Mouse (Mus musculus): ENCODE results near the gene Ndufb3. TPM values are rescaled to one million over a fixed set of nuclear protein-coding genes. Genes with fewer than 3 reads are reported as not detected.
"Not testable (repeated sequence)": the region's sequence is repeated elsewhere in the genome, so short reads cannot be mapped to it uniquely, and the experiment has no call there.

The Ndufb3 gene
- polyA plus RNA-seq, 1 experiment from 2014 or later = 167 TPM

GRCm38 (mm10) chr1:58587491-58587890 is 1.3 kb downstream of the Ndufb3 start:
- WGBS = 92% methylated on average over 1 of the region's 1 CpGs
- Histone ChIP-seq H3K9ac (no peak overlapping the region), H3K27ac (no peak overlapping the region), H3K4me1 (peaks cover 19% of the 10 kb centered on the region), H3K4me3 (peak overlapping the region; percentile 78), H3K27me3 (no peaks in the 10 kb centered on the region), H3K36me3 (0 out of 2 replicates have a peak, but pooled peaks cover 9% of the 10 kb centered on the region), H3K4me2 (replicated peaks) (peak overlapping the region; percentile 66), H3K9me3 (no peaks in the 10 kb centered on the region)
- no peak for ATAC-seq (ENCODE audit: low FRiP score, low read depth)

GRCm38 (mm10) chr1:58602681-58603080 is 16.5 kb downstream of the Ndufb3 start:
- no peak overlapping the region for H3K4me3 ChIP-seq
- no peak for ATAC-seq (ENCODE audit: low FRiP score, low read depth)
- WGBS = 84% methylated on average over 4 of the region's 4 CpGs

GRCm38 (mm10) chr1:58603738-58604137 is 17.6 kb downstream of the Ndufb3 start:
- H3K9me3 ChIP-seq = peaks cover 6% of the 10 kb centered on the region
- no peak overlapping the region for H3K9ac ChIP-seq
- no peaks in the 10 kb centered on the region for H3K27me3 ChIP-seq
- 81% methylated on average over 4 of the region's 4 CpGs for WGBS
- H3K27ac ChIP-seq = no peak overlapping the region
- no peak for ATAC-seq (ENCODE audit: low FRiP score, low read depth)
- no peak overlapping the region for H3K4me2 ChIP-seq (replicated peaks)
- no peaks in the 10 kb centered on the region for H3K4me1 ChIP-seq
- H3K36me3 ChIP-seq = no peaks in the 10 kb centered on the region
- H3K4me3 ChIP-seq = no peak overlapping the region

More at GRCm38 (mm10) chr1:58602681-58603080, 16.5 kb downstream of the Ndufb3 start:
- Histone ChIP-seq H3K9me3 (peaks cover 6% of the 10 kb centered on the region; the same call in 1 of the 2 replicates), H3K27me3 (no peaks in the 10 kb centered on the region), H3K4me2 (replicated peaks) (no peak overlapping the region), H3K36me3 (no peaks in the 10 kb centered on the region), H3K9ac (no peak overlapping the region), H3K27ac (no peak overlapping the region), H3K4me1 (no peaks in the 10 kb centered on the region)

DNA sequence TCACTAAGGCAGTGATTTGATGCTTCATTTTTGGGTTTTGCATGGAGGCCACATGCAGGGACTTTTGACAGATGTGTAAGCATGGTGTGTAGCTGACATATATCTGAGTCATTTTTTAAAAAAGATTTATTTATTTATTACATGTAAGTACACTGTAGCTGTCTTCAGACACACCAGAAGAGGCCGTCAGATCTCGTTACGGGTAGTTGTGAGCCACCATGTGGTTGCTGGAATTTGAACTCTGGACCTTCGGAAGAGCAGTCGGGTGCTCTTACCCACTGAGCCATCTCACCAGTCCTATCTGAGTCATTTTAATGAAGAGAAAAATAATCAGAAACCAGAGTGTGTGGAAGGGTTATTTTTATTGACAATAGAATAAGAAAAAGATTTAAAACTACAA is 23.4 kb downstream of the Ndufb3 start:
- H3K9ac ChIP-seq; H3K9me3 ChIP-seq; ATAC-seq (ENCODE audit: low FRiP score, low read depth); H3K36me3 ChIP-seq; H3K4me1 ChIP-seq; H3K4me2 ChIP-seq (replicated peaks); H3K27ac ChIP-seq; H3K4me3 ChIP-seq; H3K27me3 ChIP-seq: not testable (repeated sequence)
- 79% methylated on average over 5 of the region's 5 CpGs for WGBS

- Histone ChIP-seq H3K4me2 (replicated peaks) (no peak overlapping the region), H3K9me3 (peaks cover 6% of the 10 kb centered on the region), H3K4me1 (no peaks in the 10 kb centered on the region), H3K4me3 (no peak overlapping the region), H3K9ac (no peak overlapping the region), H3K36me3 (no peaks in the 10 kb centered on the region), H3K27ac (no peak overlapping the region), H3K27me3 (no peaks in the 10 kb centered on the region)
- no peak for ATAC-seq (ENCODE audit: low FRiP score, low read depth)
- 87% methylated on average over 1 of the region's 1 CpGs for WGBS
These were observed 24.0 kb downstream of the Ndufb3 start for GRCm38 (mm10) chr1:58610166-58610565.

- H3K36me3 ChIP-seq = no peaks in the 10 kb centered on the region
- ATAC-seq (ENCODE audit: low FRiP score, low read depth) = no peak
- H3K27ac ChIP-seq = no peak overlapping the region
- WGBS = 28% methylated on average over 1 of the region's 1 CpGs
- H3K4me1 ChIP-seq = no peaks in the 10 kb centered on the region
- no peak overlapping the region for H3K4me2 ChIP-seq (replicated peaks)
- H3K4me3 ChIP-seq = no peak overlapping the region
- H3K9me3 ChIP-seq = peaks cover 6% of the 10 kb centered on the region
- no peak overlapping the region for H3K9ac ChIP-seq
- no peaks in the 10 kb centered on the region for H3K27me3 ChIP-seq
These were observed 24.4 kb downstream of the Ndufb3 start for GRCm38 (mm10) chr1:58610611-58611010.

- Histone ChIP-seq H3K4me1 (no peaks in the 10 kb centered on the region), H3K36me3 (no peaks in the 10 kb centered on the region), H3K27ac (no peak overlapping the region), H3K9me3 (peaks cover 2% of the 10 kb centered on the region; the same call in 1 of the 2 replicates), H3K4me2 (replicated peaks) (no peak overlapping the region), H3K27me3 (no peaks in the 10 kb centered on the region), H3K9ac (no peak overlapping the region), H3K4me3 (no peak overlapping the region)
- no peak for ATAC-seq (ENCODE audit: low FRiP score, low read depth)
- 79% methylated on average over 6 of the region's 6 CpGs for WGBS
These were observed 27.6 kb downstream of the Ndufb3 start for GRCm38 (mm10) chr1:58613786-58614185.

DNA sequence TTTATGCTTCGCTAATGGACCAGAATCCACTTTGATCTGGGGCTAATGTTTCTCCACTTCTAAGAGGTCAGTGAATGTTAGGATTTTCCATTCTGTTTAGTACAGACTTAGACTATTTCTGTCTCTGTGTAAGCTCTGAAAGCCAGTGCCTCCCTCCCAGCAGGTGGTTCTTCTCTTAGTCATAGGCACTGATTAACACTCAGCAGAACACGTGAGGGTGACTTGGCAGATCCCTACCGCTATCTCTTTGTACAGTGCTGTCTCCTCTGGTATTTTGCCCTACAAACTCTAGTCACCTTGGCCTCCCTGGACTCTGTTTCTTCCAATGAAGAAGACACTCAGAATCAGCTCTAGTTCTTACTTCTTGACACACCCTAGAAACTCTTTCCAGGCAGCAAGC is 28.2 kb downstream of the Ndufb3 start:
- Histone ChIP-seq H3K27me3 (no peaks in the 10 kb centered on the region), H3K9ac (no peak overlapping the region), H3K4me3 (no peak overlapping the region), H3K4me1 (no peaks in the 10 kb centered on the region), H3K9me3 (peaks cover 7% of the 10 kb centered on the region; the same call in 1 of the 2 replicates), H3K4me2 (replicated peaks) (no peak overlapping the region), H3K36me3 (no peaks in the 10 kb centered on the region), H3K27ac (no peak overlapping the region)
- 76% methylated on average over 3 of the region's 3 CpGs for WGBS
- ATAC-seq (ENCODE audit: low FRiP score, low read depth) = no peak

GRCm38 (mm10) chr1:58615146-58615545 is 29.0 kb downstream of the Ndufb3 start:
- 82% methylated on average over 4 of the region's 4 CpGs for WGBS
- Histone ChIP-seq H3K4me3 (no peak overlapping the region), H3K4me1 (no peaks in the 10 kb centered on the region), H3K27me3 (no peaks in the 10 kb centered on the region), H3K9ac (no peak overlapping the region), H3K36me3 (no peaks in the 10 kb centered on the region), H3K27ac (no peak overlapping the region), H3K4me2 (replicated peaks) (no peak overlapping the region), H3K9me3 (peaks cover 7% of the 10 kb centered on the region; the same call in 1 of the 2 replicates)
- no peak for ATAC-seq (ENCODE audit: low FRiP score, low read depth)

DNA sequence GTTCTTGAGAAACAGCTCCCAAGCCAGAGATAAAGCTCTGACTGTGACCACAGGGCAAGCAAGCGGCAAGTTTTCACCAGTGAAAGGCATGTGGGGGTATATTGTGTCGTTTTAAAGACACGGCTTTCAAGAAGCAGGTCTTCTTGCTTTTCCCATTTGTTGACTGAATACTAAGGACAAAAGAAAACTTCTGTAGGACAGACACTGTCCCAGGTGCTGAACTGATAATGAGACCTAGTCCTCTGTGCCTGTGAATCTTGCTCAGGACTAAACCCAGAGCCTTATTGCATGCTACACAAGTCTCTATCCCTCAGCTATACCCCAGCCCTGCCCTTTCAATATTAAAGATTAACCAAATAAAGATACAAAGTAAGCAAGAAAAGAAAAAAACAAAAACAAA is 30.0 kb downstream of the Ndufb3 start:
- ATAC-seq (ENCODE audit: low FRiP score, low read depth) = no peak
- no peak overlapping the region for H3K9ac ChIP-seq
- 76% methylated on average over 3 of the region's 3 CpGs for WGBS
- H3K27ac ChIP-seq = no peak overlapping the region
- H3K36me3 ChIP-seq = no peaks in the 10 kb centered on the region
- H3K27me3 ChIP-seq = no peaks in the 10 kb centered on the region
- peaks cover 7% of the 10 kb centered on the region; the same call in 1 of the 2 replicates for H3K9me3 ChIP-seq
- H3K4me1 ChIP-seq = no peaks in the 10 kb centered on the region
- no peak overlapping the region for H3K4me3 ChIP-seq
- H3K4me2 ChIP-seq (replicated peaks) = no peak overlapping the region

DNA sequence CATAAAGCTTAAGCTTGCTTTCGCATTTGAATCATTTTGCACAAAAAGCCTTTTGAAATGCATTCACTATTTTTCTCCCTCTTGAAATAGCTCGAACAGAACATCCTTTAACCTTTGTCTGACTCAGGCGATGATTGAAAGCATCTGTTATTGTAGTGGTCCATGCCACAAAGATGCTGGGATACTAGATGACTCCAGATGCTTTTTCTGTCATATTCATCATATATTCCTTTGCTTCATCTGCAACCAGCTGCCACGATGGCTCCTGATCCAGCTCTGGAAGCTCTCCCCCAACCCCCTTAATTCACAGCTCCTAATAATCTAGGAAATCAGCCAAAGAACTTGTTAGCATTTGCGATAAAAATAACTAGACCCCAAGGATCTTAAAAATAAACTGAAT is 30.9 kb downstream of the Ndufb3 start:
- 66% methylated on average over 5 of the region's 5 CpGs for WGBS
- Histone ChIP-seq H3K27ac (no peak overlapping the region), H3K4me1 (no peaks in the 10 kb centered on the region; the same call in 1 of the 2 replicates), H3K27me3 (no peaks in the 10 kb centered on the region), H3K9me3 (peaks cover 7% of the 10 kb centered on the region; the same call in 1 of the 2 replicates), H3K4me3 (no peak overlapping the region), H3K4me2 (replicated peaks) (no peak overlapping the region), H3K36me3 (no peaks in the 10 kb centered on the region), H3K9ac (no peak overlapping the region)
- no peak for ATAC-seq (ENCODE audit: low FRiP score, low read depth)

- Histone ChIP-seq H3K36me3 (no peaks in the 10 kb centered on the region), H3K9me3 (peaks cover 7% of the 10 kb centered on the region; the same call in 1 of the 2 replicates), H3K4me3 (no peak overlapping the region), H3K4me1 (no peaks in the 10 kb centered on the region; the same call in 1 of the 2 replicates), H3K27ac (no peak overlapping the region), H3K27me3 (no peaks in the 10 kb centered on the region), H3K4me2 (replicated peaks) (no peak overlapping the region), H3K9ac (no peak overlapping the region)
- WGBS = 85% methylated on average over 6 of the region's 6 CpGs
- ATAC-seq (ENCODE audit: low FRiP score, low read depth) = no peak
These were observed 31.9 kb downstream of the Ndufb3 start for GRCm38 (mm10) chr1:58617978-58618668.

DNA sequence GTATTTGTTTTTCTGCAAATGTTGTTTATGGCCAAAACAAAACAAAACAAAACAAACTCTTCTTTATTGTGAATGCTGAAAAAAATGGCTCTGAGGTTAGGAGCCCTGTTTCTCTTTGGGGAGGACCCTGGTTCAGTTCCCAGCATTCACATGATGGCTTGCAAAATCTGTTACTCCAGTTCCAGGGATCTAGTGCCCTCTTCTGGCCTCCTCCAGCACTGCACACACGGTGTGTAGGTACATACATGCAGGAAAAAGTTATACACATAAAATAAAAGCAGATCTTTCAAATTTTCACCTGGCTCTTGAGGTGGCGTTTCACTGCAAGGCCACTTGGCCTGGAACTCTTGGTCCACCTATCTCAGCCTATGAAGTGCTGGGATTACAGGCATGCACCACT is 32.6 kb downstream of the Ndufb3 start:
- Histone ChIP-seq H3K27ac (no peak overlapping the region), H3K9me3 (peaks cover 7% of the 10 kb centered on the region; the same call in 1 of the 2 replicates), H3K4me3 (no peak overlapping the region), H3K36me3 (no peaks in the 10 kb centered on the region), H3K27me3 (no peaks in the 10 kb centered on the region), H3K4me2 (replicated peaks) (no peak overlapping the region), H3K9ac (no peak overlapping the region), H3K4me1 (no peaks in the 10 kb centered on the region; the same call in 1 of the 2 replicates)
- WGBS = 87% methylated on average over 2 of the region's 2 CpGs
- no peak for ATAC-seq (ENCODE audit: low FRiP score, low read depth)
